Mouse (Mus musculus) liver, embryonic 12.5 days (tissue): ENCODE measurements around the gene Gm9945. TPM values are rescaled to one million over a fixed set of nuclear protein-coding genes. Genes with fewer than 3 reads are reported as not detected.

ENCODE experiments used
- ATAC-seq: fragments of 200-750 bp; cut with Nextera tagmentation; 2 replicates; pipeline ENCODE4 v1.8.0; 2017; ENCODE audit warnings: moderate number of reproducible peaks, mild to moderate bottlenecking, moderate library complexity
- H3K27ac ChIP-seq: fragments of 300-500 bp; sonication (generic); 2 replicates; pipeline ENCODE4 v1.5.1; 2016; ENCODE audit warnings: mild to moderate bottlenecking
- H3K27me3 ChIP-seq: fragments of 300-500 bp; sonication (generic); replicated peaks from 2 replicates; pipeline ENCODE4 v1.6.1; 2016; ENCODE audit warnings: mild to moderate bottlenecking, moderate library complexity
- H3K36me3 ChIP-seq: fragments of 300-500 bp; sonication (generic); 2 replicates; pipeline ENCODE4 v1.6.1; 2016; ENCODE audit warnings: mild to moderate bottlenecking, moderate library complexity
- H3K4me1 ChIP-seq: fragments of 300-500 bp; sonication (generic); 2 replicates; pipeline ENCODE4 v1.6.1; 2016
- H3K4me2 ChIP-seq: fragments of 300-500 bp; sonication (generic); 2 replicates; pipeline ENCODE4 v1.6.1; 2016; ENCODE audit warnings: mild to moderate bottlenecking, moderate library complexity
- H3K4me3 ChIP-seq: fragments of 300-500 bp; sonication (generic); 2 replicates; pipeline ENCODE4 v1.5.1; 2016; ENCODE audit warnings: mild to moderate bottlenecking, moderate library complexity
- H3K9ac ChIP-seq: fragments of 300-500 bp; sonication (generic); 2 replicates; pipeline ENCODE4 v1.6.1; 2016; ENCODE audit warnings: mild to moderate bottlenecking, moderate library complexity
- H3K9me3 ChIP-seq: fragments of 300-500 bp; sonication (generic); replicated peaks from 2 replicates; pipeline ENCODE4 v1.6.1; 2016; ENCODE audit warnings: mild to moderate bottlenecking, moderate library complexity
- WGBS: fragments of 180-500 bp; shearing (Covaris S2); methylation state at CpG from one replicate; pipeline ENCODE4 v1.1.7; 2016; ENCODE audit not compliant: insufficient replicate concordance; 5-methylcytosine and 5-hydroxymethylcytosine counted together
- polyA plus RNA-seq: library from polyadenylated mRNA; unstranded; fragments of >200 nt; fragmentation: Nextera tagmentation; extraction: Ambion mirVana; gene quantifications from 2 replicates; pipeline ENCODE4 v1.2.1, GENCODE M21; 2016

Gene Gm9945
- polyA plus RNA-seq, 1 experiment from 2014 or later, result 0.48 TPM

DNA sequence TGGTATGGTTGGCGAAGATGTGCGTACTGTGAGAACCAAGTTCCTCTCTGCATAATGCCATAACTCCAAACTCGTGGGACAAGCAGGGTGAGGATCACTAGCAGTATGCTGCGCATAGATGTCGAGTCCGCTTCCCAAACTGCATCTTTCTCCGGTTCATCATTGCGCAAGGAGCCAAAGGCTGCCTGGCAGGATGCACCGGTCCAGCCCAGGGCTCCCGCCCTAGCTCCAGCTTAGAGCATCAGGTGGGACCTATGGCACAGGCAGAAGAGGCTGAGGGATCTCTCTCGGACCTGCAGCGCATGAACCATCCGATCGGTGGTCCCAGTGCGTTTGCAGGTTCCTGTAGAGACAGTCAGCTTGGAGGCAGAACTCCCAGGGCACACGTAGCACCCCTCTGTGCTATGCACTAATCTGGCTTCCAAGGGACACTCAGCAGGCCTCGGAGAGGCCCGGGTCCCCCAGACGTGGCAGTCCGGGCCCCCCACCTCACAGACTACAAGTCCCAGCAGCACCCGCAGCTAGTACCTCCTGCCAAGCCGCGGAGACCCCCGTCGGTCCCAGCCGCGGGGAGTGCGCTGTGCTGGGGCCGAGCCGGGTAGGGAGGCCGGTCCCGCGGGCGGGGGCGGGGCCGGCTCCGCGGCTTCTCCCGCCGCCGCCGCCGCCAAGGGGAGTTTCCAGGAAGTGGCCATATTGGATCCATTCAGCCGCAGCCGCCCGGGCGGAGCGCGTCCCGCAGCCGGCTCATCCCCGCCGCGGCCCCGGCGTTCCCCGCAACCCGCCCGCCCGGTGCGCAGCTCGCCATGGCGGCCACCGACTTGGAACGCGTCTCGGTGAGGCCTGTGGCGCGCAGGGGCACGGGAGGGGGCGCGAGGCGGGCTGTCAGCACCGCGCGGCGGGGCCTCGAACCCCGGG, 39.5 kb downstream of the Gm9945 start, which contains the start of gene Sept8:
Sept8 (plus strand) TSS at position 51 of the 915 bp plus-strand sequence.
- H3K9ac ChIP-seq, result peak within 1 kb of the TSS; percentile 97

GRCm38 (mm10) chr11:53520122-53520978, 40.4 kb downstream of the Gm9945 start:
- peaks cover 90% of the 10 kb centered on the region for H3K4me1 ChIP-seq

More for the DNA sequence above, 39.5 kb downstream of the Gm9945 start, which contains the start of gene Sept8:
- H3K9me3 ChIP-seq, result no peaks in the 10 kb centered on the region
- H3K27me3 ChIP-seq, result no peaks in the 10 kb centered on the region
- H3K4me3 ChIP-seq, result peak within 1 kb of the TSS; percentile 91
- H3K4me1 ChIP-seq, result peaks cover 81% of the 10 kb centered on the region
- peak; percentile 69 for ATAC-seq
- H3K4me2 ChIP-seq, result peak within 1 kb of the TSS; percentile 92
- H3K36me3 ChIP-seq, result peaks cover 16% of the 10 kb centered on the region
- 3% methylated on average over 79 of the region's 79 CpGs for WGBS
- peak within 1 kb of the TSS; percentile 95 for H3K27ac ChIP-seq

DNA sequence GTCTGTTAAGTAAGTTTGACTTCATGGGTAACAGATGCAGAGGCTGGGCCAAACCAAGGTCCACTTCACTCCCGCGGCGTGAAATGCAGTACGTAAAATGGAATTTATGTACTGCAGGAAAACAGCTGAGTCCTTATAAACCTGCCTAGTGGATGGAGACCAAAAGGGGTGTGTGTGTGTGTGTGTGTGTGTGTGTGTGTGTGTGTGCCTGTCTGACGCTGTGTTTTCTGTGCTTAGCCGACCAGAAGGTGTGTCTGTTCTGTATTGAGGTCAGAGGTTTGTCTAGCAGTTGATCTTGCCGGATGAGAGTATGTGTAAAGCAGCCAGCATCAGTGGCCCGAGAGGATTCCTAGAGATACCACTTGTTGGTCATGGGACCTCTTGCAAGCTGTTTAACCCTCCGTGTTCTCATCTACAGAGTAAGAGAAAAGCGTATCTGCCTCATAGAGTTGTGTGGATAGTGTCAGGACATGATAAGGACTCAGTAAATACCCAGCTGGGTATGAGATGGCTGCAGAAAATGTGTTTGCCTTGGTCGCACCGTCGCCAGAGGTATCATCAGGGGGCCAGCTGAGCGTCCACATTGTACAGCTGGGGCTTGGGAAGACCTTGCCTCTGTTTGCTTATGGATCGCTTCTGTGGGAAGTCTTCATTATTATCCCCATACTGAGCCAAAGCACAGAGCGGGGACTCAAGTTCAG, 41.3 kb downstream of the Gm9945 start:
- ATAC-seq, result peak; percentile 42
- H3K4me1 ChIP-seq, result peaks cover 94% of the 10 kb centered on the region
- 23% methylated on average over 16 of the region's 16 CpGs for WGBS
- H3K36me3 ChIP-seq, result peaks cover 29% of the 10 kb centered on the region
- peak overlapping the region; percentile 91 for H3K4me3 ChIP-seq
- H3K27ac ChIP-seq, result peak overlapping the region; percentile 95
- no peaks in the 10 kb centered on the region for H3K27me3 ChIP-seq
- H3K9me3 ChIP-seq, result no peaks in the 10 kb centered on the region
- peak overlapping the region; percentile 97 for H3K9ac ChIP-seq
- peak overlapping the region; percentile 92 for H3K4me2 ChIP-seq

More at GRCm38 (mm10) chr11:53520122-53520978, 40.4 kb downstream of the Gm9945 start:
- H3K36me3 ChIP-seq, result peaks cover 25% of the 10 kb centered on the region
- peak overlapping the region; percentile 95 for H3K27ac ChIP-seq
- peak overlapping the region; percentile 92 for H3K4me2 ChIP-seq
- no peaks in the 10 kb centered on the region for H3K27me3 ChIP-seq
- peak overlapping the region; percentile 97 for H3K9ac ChIP-seq
- 4% methylated on average over 24 of the region's 24 CpGs for WGBS
- H3K9me3 ChIP-seq, result no peaks in the 10 kb centered on the region
- H3K4me3 ChIP-seq, result peak overlapping the region; percentile 91
- peak; percentile 83 for ATAC-seq

- Histone ChIP-seq H3K9me3 (no peaks in the 10 kb centered on the region), H3K27ac (peak overlapping the region; percentile 95), H3K36me3 (peaks cover 29% of the 10 kb centered on the region), H3K4me1 (peaks cover 93% of the 10 kb centered on the region), H3K9ac (peak overlapping the region; percentile 97), H3K4me2 (peak overlapping the region; percentile 92), H3K4me3 (peak overlapping the region; percentile 91), H3K27me3 (no peaks in the 10 kb centered on the region)
- WGBS, result 30% methylated on average over 7 of the region's 7 CpGs
- 0 out of 2 replicates have a peak, but pooled peaks have one; percentile 8 for ATAC-seq
Observed at GRCm38 (mm10) chr11:53521821-53522131, 41.8 kb downstream of the Gm9945 start.

- peak overlapping the region; percentile 95 for H3K27ac ChIP-seq
- H3K36me3 ChIP-seq, result peaks cover 31% of the 10 kb centered on the region
- peak overlapping the region; percentile 92 for H3K4me2 ChIP-seq
- H3K9me3 ChIP-seq, result no peaks in the 10 kb centered on the region
- ATAC-seq, result no peak
- peak overlapping the region; percentile 97 for H3K9ac ChIP-seq
- peak overlapping the region; percentile 91 for H3K4me3 ChIP-seq
- H3K4me1 ChIP-seq, result peaks cover 93% of the 10 kb centered on the region
- 81% methylated on average over 3 of the region's 3 CpGs for WGBS
- no peaks in the 10 kb centered on the region for H3K27me3 ChIP-seq
Observed at GRCm38 (mm10) chr11:53522362-53522761, 42.4 kb downstream of the Gm9945 start.

DNA sequence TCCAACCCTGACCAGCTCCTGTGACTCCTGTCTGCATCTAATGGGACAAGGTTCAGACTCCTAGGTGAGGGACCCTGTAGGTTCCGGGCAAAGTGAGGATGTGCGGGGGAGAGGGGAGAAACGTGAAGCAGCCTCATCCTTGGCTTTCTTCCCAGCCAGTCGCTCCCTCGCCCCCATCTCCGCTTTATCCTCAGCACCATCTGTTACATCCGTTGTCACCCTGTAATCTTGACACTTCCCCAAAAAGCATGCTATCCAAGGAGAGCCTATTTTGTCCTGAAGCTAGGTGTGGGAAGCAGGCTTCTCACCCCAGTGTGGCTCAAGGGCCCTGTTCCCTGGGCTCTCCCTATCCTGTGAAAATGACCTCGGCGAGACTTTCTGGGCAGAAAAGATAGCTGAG, 43.0 kb downstream of the Gm9945 start:
- Histone ChIP-seq H3K4me2 (peak overlapping the region; percentile 92), H3K27ac (peak overlapping the region; percentile 95; the same call in 1 of the 2 replicates), H3K4me1 (peaks cover 93% of the 10 kb centered on the region), H3K27me3 (no peaks in the 10 kb centered on the region), H3K36me3 (peaks cover 33% of the 10 kb centered on the region), H3K4me3 (peak overlapping the region; percentile 91; the same call in 1 of the 2 replicates), H3K9ac (peak overlapping the region; percentile 97), H3K9me3 (no peaks in the 10 kb centered on the region)
- WGBS, result 40% methylated on average over 9 of the region's 9 CpGs
- ATAC-seq, result no peak

- H3K27ac ChIP-seq, result no peak overlapping the region
- no peaks in the 10 kb centered on the region for H3K9me3 ChIP-seq
- H3K4me3 ChIP-seq, result no peak overlapping the region
- H3K36me3 ChIP-seq, result peaks cover 33% of the 10 kb centered on the region
- peaks cover 93% of the 10 kb centered on the region for H3K4me1 ChIP-seq
- H3K4me2 ChIP-seq, result peak overlapping the region; percentile 92; the same call in 1 of the 2 replicates
- no peaks in the 10 kb centered on the region for H3K27me3 ChIP-seq
- 0 out of 2 replicates have a peak overlapping the region, but pooled peaks have one; percentile 97 for H3K9ac ChIP-seq
- ATAC-seq, result no peak
- WGBS, result 79% methylated on average over 14 of the region's 14 CpGs
Observed at GRCm38 (mm10) chr11:53523545-53524405, 43.8 kb downstream of the Gm9945 start.

- Histone ChIP-seq H3K27me3 (no peaks in the 10 kb centered on the region), H3K9me3 (no peaks in the 10 kb centered on the region), H3K4me3 (no peak overlapping the region), H3K4me2 (no peak overlapping the region), H3K4me1 (peaks cover 96% of the 10 kb centered on the region), H3K27ac (no peak overlapping the region), H3K36me3 (peaks cover 33% of the 10 kb centered on the region), H3K9ac (no peak overlapping the region)
- ATAC-seq, result no peak
- WGBS, result 67% methylated on average over 6 of the region's 6 CpGs
Observed at GRCm38 (mm10) chr11:53524905-53525304, 44.9 kb downstream of the Gm9945 start.

DNA sequence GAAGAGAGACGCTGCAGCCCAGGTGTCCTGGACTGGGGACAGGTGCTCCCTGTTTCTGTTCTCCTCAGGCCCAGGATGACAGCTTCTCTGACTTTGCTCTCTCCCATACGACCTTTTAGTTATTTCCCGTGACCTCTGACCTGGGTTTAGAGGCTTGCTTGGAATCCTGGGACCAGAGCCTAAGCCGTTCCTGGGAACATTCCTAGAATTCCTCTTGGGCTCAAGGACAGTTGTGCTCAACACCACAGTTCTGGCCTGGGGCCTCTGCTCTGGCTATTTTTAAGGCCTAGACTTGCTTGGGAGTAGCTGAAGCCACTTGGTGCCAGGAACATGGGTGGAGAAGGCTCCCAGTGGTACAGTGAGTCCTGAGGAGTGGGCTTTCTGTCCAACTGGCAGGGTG, 45.5 kb downstream of the Gm9945 start:
- peaks cover 39% of the 10 kb centered on the region for H3K36me3 ChIP-seq
- no peak overlapping the region for H3K4me3 ChIP-seq
- peaks cover 98% of the 10 kb centered on the region for H3K4me1 ChIP-seq
- WGBS, result 82% methylated on average over 4 of the region's 4 CpGs
- H3K9me3 ChIP-seq, result no peaks in the 10 kb centered on the region
- no peak for ATAC-seq
- H3K4me2 ChIP-seq, result no peak overlapping the region
- H3K9ac ChIP-seq, result no peak overlapping the region
- H3K27me3 ChIP-seq, result no peaks in the 10 kb centered on the region
- no peak overlapping the region for H3K27ac ChIP-seq

DNA sequence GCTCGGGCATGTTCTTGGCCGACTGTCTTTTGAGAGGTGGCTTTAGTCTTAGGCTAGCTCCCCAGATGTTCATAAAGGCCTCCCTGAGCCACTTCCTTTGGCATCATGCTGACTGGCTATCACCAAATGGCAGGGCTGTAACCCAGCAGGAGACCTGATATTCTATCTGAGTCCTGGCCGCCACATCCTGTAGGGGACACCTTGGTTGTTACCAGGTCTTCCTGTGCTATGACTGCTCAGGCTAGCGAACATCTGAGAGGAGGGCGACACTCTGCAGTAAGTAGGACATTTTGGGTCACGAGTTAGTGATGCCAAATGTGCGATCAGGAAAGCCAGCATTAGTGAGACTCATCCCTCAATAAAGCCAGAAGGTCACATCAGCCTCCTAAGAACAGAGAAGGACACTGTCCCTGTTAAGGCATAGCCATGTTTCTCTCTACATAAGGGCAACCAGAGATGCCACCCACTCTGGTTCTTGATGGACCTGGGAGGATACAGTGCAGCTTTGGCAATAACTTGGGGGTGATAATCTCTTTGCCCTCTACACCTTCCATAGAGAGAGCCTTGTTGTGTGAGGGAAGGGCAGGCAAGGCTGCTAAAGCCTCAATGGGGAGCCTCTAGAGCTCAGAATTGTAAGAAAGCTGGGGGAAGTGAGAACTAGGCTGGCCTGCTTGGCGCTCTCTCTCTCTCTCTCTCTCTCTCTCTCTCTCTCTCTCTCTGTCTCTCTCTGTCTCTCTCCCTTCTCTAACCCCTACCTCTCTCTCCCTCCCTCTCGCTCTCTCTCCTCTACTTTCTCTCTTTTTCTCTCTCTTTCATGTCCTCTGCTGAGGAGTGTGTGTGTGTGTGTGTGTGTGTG, 48.7 kb downstream of the Gm9945 start:
- Histone ChIP-seq H3K36me3 (peaks cover 55% of the 10 kb centered on the region), H3K4me3 (no peak overlapping the region), H3K27ac (peak overlapping the region; percentile 4; the same call in 1 of the 2 replicates), H3K4me2 (0 out of 2 replicates have a peak overlapping the region, but pooled peaks have one; percentile 7), H3K9me3 (no peaks in the 10 kb centered on the region), H3K9ac (peak overlapping the region; percentile 28), H3K4me1 (peaks cover 83% of the 10 kb centered on the region), H3K27me3 (no peaks in the 10 kb centered on the region)
- 50% methylated on average over 9 of the region's 9 CpGs for whole genome bisulfite sequencing
- ATAC-seq, result peak; percentile 32; the same call in 1 of the 2 replicates
